Mouse (Mus musculus) midbrain, postnatal 0 days (tissue): ENCODE results near the gene Fbxl3. TPM values are rescaled to one million over a fixed set of nuclear protein-coding genes. Genes with fewer than 3 reads are reported as not detected.

Experiments used
- ATAC-seq: fragments of 200-750 bp; cut with Nextera tagmentation; 2 replicates; pipeline ENCODE4 v1.8.0; 2017; ENCODE audit warnings: moderate number of reproducible peaks, mild to moderate bottlenecking, moderate TSS enrichment, moderate library complexity; ENCODE audit not compliant: low FRiP score
- DNase-seq: peaks from one replicate; pipeline ENCODE4 v3.0.0-alpha.2; 2015; ENCODE audit warnings: low spot score
- H3K27ac ChIP-seq: fragments of 300-500 bp; sonication (generic); 2 replicates; pipeline ENCODE4 v1.5.1; 2014; ENCODE audit warnings: low read depth, mild to moderate bottlenecking, low read length, mixed read lengths
- H3K27me3 ChIP-seq: fragments of 300-500 bp; sonication (generic); 2 replicates; pipeline ENCODE4 v1.6.1; 2014; ENCODE audit warnings: low read length, control low read depth, mixed read lengths; ENCODE audit not compliant: insufficient read depth
- H3K36me3 ChIP-seq: fragments of 300-500 bp; sonication (generic); 2 replicates; pipeline ENCODE4 v1.6.1; 2014; ENCODE audit warnings: low read length, control low read depth, mixed read lengths; ENCODE audit not compliant: insufficient read depth
- H3K4me1 ChIP-seq: fragments of 300-500 bp; sonication (generic); 2 replicates; pipeline ENCODE4 v1.6.1; 2014; ENCODE audit warnings: mild to moderate bottlenecking, control low read depth, antibody characterized with exemption, low read length, mixed read lengths; ENCODE audit not compliant: insufficient read depth
- H3K4me2 ChIP-seq: fragments of 300-500 bp; sonication (generic); 2 replicates; pipeline ENCODE4 v1.6.1; 2014; ENCODE audit warnings: low read depth, mild to moderate bottlenecking, low read length, mixed read lengths; ENCODE audit not compliant: poor library complexity, severe bottlenecking
- H3K4me3 ChIP-seq: fragments of 300-500 bp; sonication (generic); 2 replicates; pipeline ENCODE4 v1.5.1; 2014; ENCODE audit warnings: low read depth, mild to moderate bottlenecking, low read length, moderate library complexity
- H3K9ac ChIP-seq: fragments of 300-500 bp; sonication (generic); replicated peaks from 2 replicates; pipeline ENCODE4 v1.6.1; 2014; ENCODE audit warnings: mild to moderate bottlenecking, low read length, moderate library complexity, mixed read lengths; ENCODE audit not compliant: poor library complexity, severe bottlenecking
- H3K9me3 ChIP-seq: fragments of 300-500 bp; sonication (generic); 2 replicates; pipeline ENCODE4 v1.6.1; 2016; ENCODE audit warnings: low read length, control low read depth
- CTCF ChIP-seq: IDR thresholded peaks from 2 replicates; pipeline ENCODE4 v1.5.1; 2016; ENCODE audit warnings: antibody characterized with exemption, mild to moderate bottlenecking
- WGBS: fragments of 180-500 bp; shearing (Covaris S2); extraction: QIAGEN DNeasy Blood & Tissue Kit; methylation state at CpG from one replicate; pipeline ENCODE4 v1.1.7; 2014; 5-methylcytosine and 5-hydroxymethylcytosine counted together
- polyA plus RNA-seq: library from polyadenylated mRNA; unstranded; fragments of >200 nt; fragmentation: Nextera tagmentation; extraction: Ambion mirVana; gene quantifications from 2 replicates; pipeline ENCODE4 v1.2.1, GENCODE M21; 2015
- total RNA-seq: library from RNA; depleted of rRNA; stranded (reverse); fragments of >200 nt; gene quantifications from 2 replicates; pipeline ENCODE4 v1.2.3, GENCODE M21; 2014

The Fbxl3 gene
- total and polyA plus RNA-seq, 2 experiments from 2014 or later, result 22.5 to 64.5 TPM

DNA sequence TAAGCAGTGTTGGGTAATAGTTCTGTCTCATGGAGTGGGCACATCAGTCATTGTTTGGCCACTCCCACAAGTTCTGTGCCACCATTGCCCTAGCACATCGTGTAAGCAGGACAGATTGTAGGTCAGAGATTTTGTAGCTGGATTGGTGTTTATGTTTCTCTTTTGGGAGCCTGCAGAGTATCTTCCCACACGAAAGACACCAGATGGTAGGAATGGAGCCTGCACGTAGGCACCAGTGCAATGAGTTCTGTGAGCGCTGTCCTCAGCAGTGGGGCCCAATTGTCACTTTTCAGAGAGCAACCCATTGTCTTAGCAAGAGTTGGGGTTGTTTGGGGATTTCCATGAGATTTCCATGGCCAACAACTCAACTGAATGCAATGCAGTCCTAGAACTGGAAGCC is 10.6 kb upstream of the Fbxl3 start:
- H3K4me2 ChIP-seq, result no peak overlapping the region
- no peak for DNase-seq
- H3K27me3 ChIP-seq, result no peaks in the 10 kb centered on the region
- WGBS, result 92% methylated on average over 4 of the region's 4 CpGs
- H3K27ac ChIP-seq, result no peak overlapping the region
- peaks cover 12% of the 10 kb centered on the region for H3K36me3 ChIP-seq
- ATAC-seq, result no peak
- TF ChIP-seq CTCF, result no peak
- H3K4me1 ChIP-seq, result no peaks in the 10 kb centered on the region
- H3K9ac ChIP-seq, result no peak overlapping the region
- H3K4me3 ChIP-seq, result no peak overlapping the region
- no peaks in the 10 kb centered on the region for H3K9me3 ChIP-seq

DNA sequence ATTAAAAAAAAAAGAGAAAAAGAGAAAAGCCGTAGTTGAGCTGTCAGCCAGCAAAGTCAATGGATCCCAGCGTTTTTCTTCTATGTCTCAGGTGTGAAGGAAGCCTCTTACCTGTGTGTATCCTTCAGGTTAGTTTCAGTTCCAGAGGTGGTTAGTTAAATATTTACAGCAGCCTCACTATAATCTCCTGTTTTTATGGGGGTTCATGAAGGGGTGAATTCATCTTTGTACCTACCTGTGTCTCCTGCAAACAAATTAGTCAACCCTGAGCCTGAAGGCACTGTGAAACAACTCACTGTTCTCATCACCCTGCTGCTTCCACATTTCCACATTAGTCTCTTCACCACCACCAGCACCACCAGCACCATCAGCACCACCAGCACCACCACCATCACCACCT is 6.9 kb upstream of the Fbxl3 start:
- H3K4me2 ChIP-seq, result no peak overlapping the region
- H3K4me3 ChIP-seq, result no peak overlapping the region
- no peaks in the 10 kb centered on the region for H3K36me3 ChIP-seq
- WGBS, result 96% methylated on average over 2 of the region's 2 CpGs
- H3K27ac ChIP-seq, result no peak overlapping the region
- no peaks in the 10 kb centered on the region for H3K4me1 ChIP-seq
- no peak for ATAC-seq
- H3K9me3 ChIP-seq, result no peaks in the 10 kb centered on the region
- H3K27me3 ChIP-seq, result no peaks in the 10 kb centered on the region
- no peak for TF ChIP-seq CTCF
- DNase-seq, result no peak
- H3K9ac ChIP-seq, result no peak overlapping the region

DNA sequence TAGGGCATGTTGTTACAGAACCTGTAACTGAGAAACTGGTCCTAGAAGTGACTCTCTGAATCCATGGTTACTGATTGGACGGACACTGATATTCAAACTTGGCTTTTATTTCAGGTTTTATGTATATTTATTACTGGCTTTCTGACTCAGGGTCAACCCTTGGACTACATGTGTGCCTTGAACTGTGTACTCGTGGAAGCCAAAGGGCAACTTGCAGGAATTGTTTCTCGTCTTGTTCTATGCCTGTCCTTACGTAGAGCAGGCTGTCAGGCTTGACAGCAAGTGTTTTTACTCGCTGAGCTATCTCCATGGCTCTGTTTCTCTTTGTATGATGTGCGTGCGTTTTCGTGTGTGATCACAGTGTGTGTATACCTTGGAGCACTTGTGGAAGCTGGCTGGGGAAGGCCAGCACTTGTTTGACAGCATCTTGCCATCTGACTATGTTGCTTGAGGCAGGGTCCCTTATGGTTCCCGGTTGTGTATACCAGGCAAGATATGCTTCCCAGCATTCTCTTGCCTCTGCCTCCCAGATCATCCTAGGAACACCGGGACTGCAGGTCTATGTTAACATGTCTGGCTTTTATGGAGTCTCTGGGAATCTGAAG is 3.5 kb upstream of the Fbxl3 start:
- ATAC-seq (no peak), DNase-seq (no peak)
- 86% methylated on average over 10 of the region's 10 CpGs for whole genome bisulfite sequencing
- H3K27ac ChIP-seq, result no peak overlapping the region
- no peak overlapping the region for H3K9ac ChIP-seq
- no peaks in the 10 kb centered on the region for H3K36me3 ChIP-seq
- no peak for TF ChIP-seq CTCF
- no peaks in the 10 kb centered on the region for H3K4me1 ChIP-seq
- no peak overlapping the region for H3K4me2 ChIP-seq
- H3K27me3 ChIP-seq, result no peaks in the 10 kb centered on the region
- H3K4me3 ChIP-seq, result no peak overlapping the region
- no peaks in the 10 kb centered on the region for H3K9me3 ChIP-seq

DNA sequence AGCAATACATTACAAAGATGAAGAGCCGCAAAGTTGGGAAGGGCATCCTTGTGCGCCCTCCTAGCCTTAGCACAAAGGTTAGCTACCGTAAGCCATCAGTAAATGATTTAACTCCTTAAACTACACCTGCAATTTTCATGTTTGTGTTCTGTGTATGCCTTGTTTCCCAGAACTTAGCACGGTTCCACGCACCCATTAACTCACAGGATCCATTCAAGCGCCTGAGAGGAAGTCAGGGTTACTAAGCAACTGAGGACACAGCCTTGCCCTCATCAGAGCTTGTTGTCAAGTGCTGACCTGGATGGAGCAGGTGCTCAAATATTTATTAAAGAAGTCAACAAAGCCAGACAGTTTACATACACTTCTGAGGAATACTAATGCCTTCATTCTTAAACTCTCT is 2.9 kb upstream of the Fbxl3 start:
- no peak for ATAC-seq
- no peaks in the 10 kb centered on the region for H3K27me3 ChIP-seq

DNA sequence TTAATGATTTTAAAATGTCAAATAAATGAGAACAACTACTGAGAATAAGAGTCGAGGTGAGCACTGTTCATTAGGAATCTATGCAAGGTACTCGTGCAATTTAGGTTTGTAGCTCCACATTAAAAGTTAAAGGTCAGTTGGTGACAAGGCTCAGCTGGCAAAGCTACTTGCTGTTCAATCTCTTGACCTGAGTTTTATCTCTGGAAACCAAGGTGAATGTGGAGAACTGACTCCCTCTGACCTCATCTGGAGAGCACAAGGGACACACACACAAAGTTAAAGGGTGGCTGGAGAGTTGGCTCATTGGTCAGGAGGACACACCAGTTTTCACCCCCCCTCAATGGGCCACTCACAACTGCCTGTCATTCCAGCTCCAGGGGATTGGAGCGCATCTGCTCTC is 1.8 kb upstream of the Fbxl3 start:
- WGBS, result 86% methylated on average over 3 of the region's 3 CpGs
- Histone ChIP-seq H3K36me3 (no peaks in the 10 kb centered on the region), H3K27me3 (no peaks in the 10 kb centered on the region), H3K4me3 (no peak overlapping the region), H3K27ac (no peak overlapping the region), H3K4me2 (no peak overlapping the region), H3K9me3 (no peaks in the 10 kb centered on the region), H3K4me1 (peaks cover 11% of the 10 kb centered on the region), H3K9ac (no peak overlapping the region)
- no peak for ATAC-seq
- no peak for TF ChIP-seq CTCF
- no peak for DNase-seq

More for the DNA sequence above, 2.9 kb upstream of the Fbxl3 start:
- DNase-seq, result no peak
- Histone ChIP-seq H3K36me3 (no peaks in the 10 kb centered on the region), H3K4me3 (no peak overlapping the region), H3K9me3 (no peaks in the 10 kb centered on the region), H3K9ac (no peak overlapping the region), H3K4me1 (peaks cover 2% of the 10 kb centered on the region; the same call in 1 of the 2 replicates), H3K27ac (no peak overlapping the region), H3K4me2 (no peak overlapping the region)
- WGBS, result 77% methylated on average over 6 of the region's 6 CpGs
- no peak for TF ChIP-seq CTCF

DNA sequence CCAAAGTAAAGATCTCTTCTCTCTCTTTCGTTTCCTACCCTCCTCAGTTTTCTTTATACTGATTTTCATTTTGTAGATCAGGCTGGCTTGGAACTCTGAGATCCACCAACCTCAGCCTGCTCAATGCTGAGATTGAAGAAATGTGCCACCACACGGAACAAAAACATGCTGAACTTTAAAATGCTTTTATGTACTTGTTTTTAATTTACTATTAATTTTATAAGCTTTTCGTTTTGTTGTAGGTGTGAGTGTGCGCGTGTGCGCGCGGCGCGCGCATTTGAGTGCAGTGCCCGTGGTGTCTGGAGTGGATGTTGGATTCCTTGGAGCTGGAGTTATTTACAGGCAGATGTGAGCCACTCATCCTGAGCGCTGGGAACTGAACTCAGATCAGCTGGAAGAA is 930 bp upstream of the Fbxl3 start:
- Histone ChIP-seq H3K4me2 (no peak overlapping the region), H3K4me3 (no peak overlapping the region), H3K27ac (no peak overlapping the region), H3K36me3 (no peaks in the 10 kb centered on the region), H3K9me3 (no peaks in the 10 kb centered on the region), H3K9ac (no peak overlapping the region), H3K27me3 (no peaks in the 10 kb centered on the region), H3K4me1 (peaks cover 14% of the 10 kb centered on the region)
- no peak for ATAC-seq
- WGBS, result 87% methylated on average over 13 of the region's 13 CpGs
- no peak for TF ChIP-seq CTCF
- no peak for DNase-seq
